Mouse (Mus musculus): ENCODE data around the gene Gm12216. TPM values are rescaled to one million over a fixed set of nuclear protein-coding genes. Genes with fewer than 3 reads are reported as not detected.

Gene Gm12216
- polyA plus RNA-seq, 2 experiments = 0.14 to 0.15 TPM

DNA sequence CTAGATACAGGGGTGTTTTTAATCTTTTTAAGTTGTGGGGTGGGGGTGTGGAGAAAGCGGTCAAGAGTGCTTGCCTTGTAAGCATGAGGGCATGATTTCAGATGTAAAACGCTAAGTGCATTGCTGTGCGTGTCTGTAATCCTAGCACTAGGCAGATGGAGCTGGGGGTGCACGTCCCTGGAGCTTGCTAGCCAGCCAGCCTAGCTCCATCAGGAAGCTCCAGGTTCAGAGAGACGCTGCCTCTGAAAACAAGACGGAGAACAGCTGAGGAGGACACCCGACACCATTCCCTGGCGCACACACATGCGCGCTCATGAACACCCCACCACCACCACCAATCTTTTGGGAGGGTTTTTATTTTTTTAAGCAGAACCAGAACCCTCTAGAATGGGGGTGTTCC, 15.9 kb downstream of the Gm12216 start:
- DNase-seq (ENCODE audit: low read depth in 3 of 3, low spot score in 3 of 3) (no peak), ATAC-seq (ENCODE audit: insufficient read depth) (no peak)
- Histone ChIP-seq H3K4me3 (ENCODE audit: insufficient read depth in 1 of 2, low read depth in 2 of 2, low read length in 2 of 2) (no peak overlapping the region), H3K27ac (no peak overlapping the region), H3K36me3 (replicated peaks; ENCODE audit: control insufficient read depth, insufficient read depth, low read depth) (no peaks in the 10 kb centered on the region), H3K9ac (replicated peaks) (no peak overlapping the region), H3K27me3 (ENCODE audit: control insufficient read depth, insufficient read depth, low read length) (no peaks in the 10 kb centered on the region), H3K4me2 (ENCODE audit: low read depth) (no peak overlapping the region), H3K9me3 (ENCODE audit: control insufficient read depth, low read length) (no peaks in the 10 kb centered on the region), H3K4me1 (replicated peaks; ENCODE audit: control insufficient read depth in 2 of 2, insufficient read depth in 2 of 2, low read length in 1 of 2) (peaks cover 0 to 2% of the 10 kb centered on the region in 2 experiments; a peak in 1 of 4 replicates)
- WGBS (ENCODE audit: insufficient replicate concordance) = 76% methylated on average over 10 of the region's 10 CpGs
- TF ChIP-seq EP300 (IDR thresholded peaks at IDR 0.05; ENCODE audit: low read depth) (no peak), CTCF (IDR thresholded peaks at IDR 0.05; ENCODE audit: low read depth) (no peak)

DNA sequence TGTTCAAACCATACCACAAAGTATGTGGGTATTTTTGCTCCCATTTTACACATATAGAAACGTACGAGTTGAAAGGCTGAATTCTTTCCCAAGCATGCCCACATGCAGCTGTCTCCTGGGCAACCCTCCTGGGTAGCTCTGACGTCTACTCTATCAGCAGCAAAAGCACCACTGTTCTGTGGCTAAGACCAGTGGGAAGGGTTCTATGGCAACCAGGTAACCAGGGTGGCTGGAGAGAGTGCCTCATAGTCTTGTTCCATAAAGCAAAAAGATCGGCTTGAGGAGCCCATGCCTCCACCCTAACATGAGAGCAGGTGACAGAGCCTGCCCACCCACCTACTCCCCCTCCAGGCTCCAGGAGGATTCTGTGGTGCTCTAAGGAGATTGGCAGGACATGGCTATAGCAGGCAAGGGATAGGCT, 16.9 kb downstream of the Gm12216 start:
- Histone ChIP-seq H3K36me3 (replicated peaks; ENCODE audit: control insufficient read depth, insufficient read depth, low read depth) (no peaks in the 10 kb centered on the region), H3K4me3 (ENCODE audit: insufficient read depth in 1 of 2, low read depth in 2 of 2, low read length in 2 of 2) (no peak overlapping the region), H3K27ac (no peak overlapping the region), H3K4me1 (replicated peaks; ENCODE audit: control insufficient read depth in 2 of 2, insufficient read depth in 2 of 2, low read length in 1 of 2) (peaks cover 0 to 2% of the 10 kb centered on the region in 2 experiments; a peak in 1 of 4 replicates), H3K9me3 (ENCODE audit: control insufficient read depth, low read length) (no peaks in the 10 kb centered on the region), H3K4me2 (ENCODE audit: low read depth) (no peak overlapping the region), H3K9ac (replicated peaks) (no peak overlapping the region), H3K27me3 (ENCODE audit: control insufficient read depth, insufficient read depth, low read length) (no peaks in the 10 kb centered on the region)
- TF ChIP-seq CTCF (IDR thresholded peaks at IDR 0.05; ENCODE audit: low read depth) (no peak), EP300 (IDR thresholded peaks at IDR 0.05; ENCODE audit: low read depth) (no peak)
- WGBS (ENCODE audit: insufficient replicate concordance) = 52% methylated on average over 4 of the region's 4 CpGs
- ATAC-seq (ENCODE audit: insufficient read depth) = no peak
- no peak for DNase-seq (ENCODE audit: low read depth in 3 of 3, low spot score in 3 of 3)

DNA sequence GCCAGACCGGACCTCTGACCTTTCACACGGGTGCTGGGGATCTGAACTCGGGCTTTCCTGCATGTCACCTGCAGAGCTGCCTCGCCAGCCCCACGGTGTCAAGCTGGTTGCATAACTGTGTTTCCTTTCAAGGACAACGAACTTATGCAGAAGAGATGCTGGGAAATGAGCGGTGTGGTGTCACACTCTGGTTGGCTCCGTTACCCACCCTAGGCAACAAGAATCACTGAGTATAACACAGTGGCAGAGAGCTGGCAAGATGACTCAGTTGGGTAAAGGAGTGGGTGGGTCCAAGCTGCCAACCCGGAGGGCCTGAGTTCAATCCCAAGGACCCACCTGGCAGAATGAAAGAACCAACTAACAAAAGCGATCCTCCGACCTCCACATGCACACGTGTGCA, 17.5 kb downstream of the Gm12216 start:
- no peak for DNase-seq (ENCODE audit: low read depth in 3 of 3, low spot score in 3 of 3)
- TF ChIP-seq CTCF (IDR thresholded peaks at IDR 0.05; ENCODE audit: low read depth) (no peak), EP300 (IDR thresholded peaks at IDR 0.05; ENCODE audit: low read depth) (no peak)

GRCm38 (mm10) chr11:53839663-53840642, 19.1 kb downstream of the Gm12216 start:
- H3K27ac ChIP-seq = no peak overlapping the region
- no peaks in the 10 kb centered on the region for H3K36me3 ChIP-seq (replicated peaks; ENCODE audit: control insufficient read depth, insufficient read depth, low read depth)
- ATAC-seq (ENCODE audit: insufficient read depth) = no peak
- DNase-seq (ENCODE audit: low read depth in 3 of 3, low spot score in 3 of 3) = no peak
- H3K4me3 ChIP-seq (ENCODE audit: insufficient read depth in 1 of 2, low read depth in 2 of 2, low read length in 2 of 2) = no peak overlapping the region
- WGBS (ENCODE audit: insufficient replicate concordance) = 37% methylated on average over 8 of the region's 8 CpGs
- H3K9me3 ChIP-seq (ENCODE audit: control insufficient read depth, low read length) = no peaks in the 10 kb centered on the region
- H3K9ac ChIP-seq (replicated peaks) = no peak overlapping the region
- H3K27me3 ChIP-seq (ENCODE audit: control insufficient read depth, insufficient read depth, low read length) = no peaks in the 10 kb centered on the region
- no peak for TF ChIP-seq EP300 (IDR thresholded peaks at IDR 0.05; ENCODE audit: low read depth)
- H3K4me1 ChIP-seq (replicated peaks; ENCODE audit: control insufficient read depth in 2 of 2, insufficient read depth in 2 of 2, low read length in 1 of 2) = peaks cover 0 to 2% of the 10 kb centered on the region in 2 experiments; a peak in 2 of 4 replicates
- H3K4me2 ChIP-seq (ENCODE audit: low read depth) = no peak overlapping the region

More for the DNA sequence above, 17.5 kb downstream of the Gm12216 start:
- WGBS (ENCODE audit: insufficient replicate concordance) = 58% methylated on average over 12 of the region's 12 CpGs
- Histone ChIP-seq H3K9ac (replicated peaks) (no peak overlapping the region), H3K4me1 (replicated peaks; ENCODE audit: control insufficient read depth in 2 of 2, insufficient read depth in 2 of 2, low read length in 1 of 2) (peaks cover 0 to 2% of the 10 kb centered on the region in 2 experiments; a peak in 1 of 4 replicates), H3K4me2 (ENCODE audit: low read depth) (no peak overlapping the region), H3K4me3 (ENCODE audit: insufficient read depth in 1 of 2, low read depth in 2 of 2, low read length in 2 of 2) (no peak overlapping the region), H3K27ac (no peak overlapping the region), H3K36me3 (replicated peaks; ENCODE audit: control insufficient read depth, insufficient read depth, low read depth) (no peaks in the 10 kb centered on the region), H3K9me3 (ENCODE audit: control insufficient read depth, low read length) (no peaks in the 10 kb centered on the region), H3K27me3 (ENCODE audit: control insufficient read depth, insufficient read depth, low read length) (no peaks in the 10 kb centered on the region)
- no peak for ATAC-seq (ENCODE audit: insufficient read depth)

- no peak for DNase-seq (ENCODE audit: low read depth in 3 of 3, low spot score in 3 of 3)
- Histone ChIP-seq H3K4me3 (ENCODE audit: insufficient read depth in 1 of 2, low read depth in 2 of 2, low read length in 2 of 2) (no peak overlapping the region), H3K27ac (no peak overlapping the region), H3K4me2 (ENCODE audit: low read depth) (no peak overlapping the region), H3K9me3 (ENCODE audit: control insufficient read depth, low read length) (no peaks in the 10 kb centered on the region), H3K27me3 (ENCODE audit: control insufficient read depth, insufficient read depth, low read length) (no peaks in the 10 kb centered on the region), H3K9ac (replicated peaks) (no peak overlapping the region), H3K4me1 (replicated peaks; ENCODE audit: control insufficient read depth in 2 of 2, insufficient read depth in 2 of 2, low read length in 1 of 2) (peaks cover 0 to 2% of the 10 kb centered on the region in 2 experiments; a peak in 2 of 4 replicates), H3K36me3 (replicated peaks; ENCODE audit: control insufficient read depth, insufficient read depth, low read depth) (no peaks in the 10 kb centered on the region)
- 58% methylated on average over 6 of the region's 6 CpGs for WGBS (ENCODE audit: insufficient replicate concordance)
- peak; percentile 24; the same call in 1 of the 2 replicates for TF ChIP-seq CTCF (IDR thresholded peaks at IDR 0.05; ENCODE audit: low read depth)
- no peak for TF ChIP-seq EP300 (IDR thresholded peaks at IDR 0.05; ENCODE audit: low read depth)
- ATAC-seq (ENCODE audit: insufficient read depth) = no peak
Observed at GRCm38 (mm10) chr11:53839147-53839546, 19.9 kb downstream of the Gm12216 start.

Data from liver, embryonic 14.5 days (tissue).